Mouse (Mus musculus) midbrain, embryonic 12.5 days (tissue): ENCODE measurements at regions not wholly inside any gene's neighbourhood (a gene's known extent, or its start where the extent isn't known, plus 50 kb on each side); places are given as distances from the start of the nearest gene placed in this dataset.
A peak's percentile ranks its signal among the peaks of the same experiment; 100 is the strongest.

Source experiments
- ATAC-seq: fragments of 200-750 bp; cut with Nextera tagmentation; 2 replicates; pipeline ENCODE4 v1.8.0; 2017; ENCODE audit warnings: low read depth, moderate TSS enrichment, moderate library complexity; ENCODE audit not compliant: low FRiP score
- H3K27ac ChIP-seq: fragments of 300-500 bp; sonication (generic); replicated peaks from 2 replicates; pipeline ENCODE4 v1.5.1; 2016; ENCODE audit warnings: mild to moderate bottlenecking
- H3K27me3 ChIP-seq: fragments of 300-500 bp; sonication (generic); 2 replicates; pipeline ENCODE4 v1.6.1; 2016; ENCODE audit warnings: mild to moderate bottlenecking
- H3K36me3 ChIP-seq: fragments of 300-500 bp; sonication (generic); 2 replicates; pipeline ENCODE4 v1.6.1; 2016
- H3K4me1 ChIP-seq: fragments of 300-500 bp; sonication (generic); 2 replicates; pipeline ENCODE4 v1.6.1; 2016
- H3K4me2 ChIP-seq: fragments of 300-500 bp; sonication (generic); replicated peaks from 2 replicates; pipeline ENCODE4 v1.6.1; 2016; ENCODE audit warnings: mild to moderate bottlenecking, moderate library complexity
- H3K4me3 ChIP-seq: fragments of 300-500 bp; sonication (generic); 2 replicates; pipeline ENCODE4 v1.5.1; 2016; ENCODE audit warnings: mild to moderate bottlenecking
- H3K9ac ChIP-seq: fragments of 300-500 bp; sonication (generic); replicated peaks from 2 replicates; pipeline ENCODE4 v1.6.1; 2016; ENCODE audit warnings: mild to moderate bottlenecking, moderate library complexity
- H3K9me3 ChIP-seq: fragments of 300-500 bp; sonication (generic); 2 replicates; pipeline ENCODE4 v1.6.1; 2016; ENCODE audit warnings: mild to moderate bottlenecking
- WGBS: fragments of 180-500 bp; shearing (Covaris S2); methylation state at CpG from one replicate; pipeline ENCODE4 v1.1.7; 2016; 5-methylcytosine and 5-hydroxymethylcytosine counted together

DNA sequence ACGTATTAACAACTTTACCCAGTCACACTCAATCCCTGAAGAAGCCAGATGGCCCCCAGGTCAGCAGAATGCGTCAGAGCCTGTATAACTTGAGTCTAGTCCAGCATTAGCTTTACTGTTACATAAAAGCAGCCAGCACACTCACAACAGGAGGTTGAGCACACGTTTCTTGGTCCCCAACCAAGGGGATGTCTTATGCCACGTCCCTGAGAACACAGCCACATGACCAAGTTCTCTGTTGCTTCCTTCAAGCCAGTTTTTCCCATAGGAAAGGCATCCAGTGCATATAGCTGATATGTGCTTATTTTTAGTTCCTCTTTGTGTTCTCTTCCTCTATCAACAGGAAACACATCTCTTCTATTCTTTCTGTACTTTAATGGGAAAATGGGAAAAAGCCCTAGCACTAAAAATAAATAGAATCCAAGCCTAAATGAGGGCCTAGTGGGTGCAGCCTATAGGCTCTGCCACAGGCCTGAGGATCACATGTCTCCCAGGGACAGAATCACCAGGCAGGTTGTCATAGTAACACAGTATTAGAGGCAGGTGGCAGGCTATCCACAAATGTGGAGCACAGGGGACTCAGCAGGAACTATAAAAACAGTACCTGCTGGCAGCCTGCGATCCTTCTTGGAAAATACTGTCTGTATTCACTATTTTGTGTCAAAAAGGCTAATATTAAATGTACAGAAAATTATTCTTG lies 160.1 kb downstream of the Tmem17 start:
- Histone ChIP-seq H3K4me3 (no peak overlapping the region), H3K27ac (peak overlapping the region; percentile 55), H3K36me3 (no peaks in the 10 kb centered on the region), H3K4me1 (peaks cover 11% of the 10 kb centered on the region), H3K9me3 (no peaks in the 10 kb centered on the region), H3K27me3 (no peaks in the 10 kb centered on the region), H3K4me2 (no peak overlapping the region), H3K9ac (no peak overlapping the region)
- ATAC-seq = peak; percentile 96
- 36% methylated on average over 5 of the region's 5 CpGs for whole genome bisulfite sequencing

DNA sequence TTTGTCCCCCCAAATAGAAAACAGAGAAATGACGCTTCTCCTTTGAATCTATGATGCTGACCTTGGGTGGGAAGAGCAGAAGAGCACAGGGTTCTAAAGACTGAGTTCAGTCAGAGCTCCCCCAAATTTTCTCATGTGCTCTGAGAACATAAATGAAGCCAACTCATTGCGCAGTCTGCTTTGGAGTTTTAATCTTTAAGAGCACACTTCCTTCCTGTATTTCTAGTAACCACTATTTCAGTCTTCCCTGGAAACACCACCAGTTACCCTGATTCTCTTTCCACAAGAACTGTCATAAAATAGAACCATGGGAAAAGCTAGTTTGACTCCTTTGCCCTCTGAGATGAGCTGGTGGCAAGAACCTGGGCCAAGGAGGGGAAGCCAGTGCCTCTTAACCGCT lies 163.2 kb downstream of the Tmem17 start:
- no peak overlapping the region for H3K4me2 ChIP-seq
- no peaks in the 10 kb centered on the region for H3K36me3 ChIP-seq
- peaks cover 11% of the 10 kb centered on the region for H3K4me1 ChIP-seq
- 84% methylated on average over 3 of the region's 3 CpGs for WGBS
- no peaks in the 10 kb centered on the region for H3K27me3 ChIP-seq
- no peak overlapping the region for H3K27ac ChIP-seq
- no peak for ATAC-seq
- H3K9me3 ChIP-seq = no peaks in the 10 kb centered on the region
- H3K4me3 ChIP-seq = no peak overlapping the region
- H3K9ac ChIP-seq = no peak overlapping the region

DNA sequence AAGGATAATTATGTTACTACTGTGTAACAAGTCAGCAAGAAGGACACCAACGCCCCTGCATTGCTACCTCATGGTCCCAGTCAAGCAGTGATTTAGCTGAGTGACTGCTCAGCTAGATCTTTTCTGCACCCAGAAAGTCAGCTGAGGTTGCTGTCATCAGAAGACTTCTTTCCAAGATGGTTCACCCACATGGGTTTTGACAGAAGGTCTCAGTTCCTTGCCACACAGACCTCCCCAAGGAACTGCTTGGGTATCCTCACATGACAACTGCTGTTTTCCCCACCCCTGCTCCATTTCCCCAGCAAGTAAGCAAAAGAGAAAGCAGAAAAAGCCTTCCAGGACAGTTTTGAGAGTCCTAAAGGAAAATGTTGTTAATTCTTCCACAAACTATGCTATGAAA lies 163.9 kb downstream of the Tmem17 start:
- H3K9ac ChIP-seq = no peak overlapping the region
- H3K27ac ChIP-seq = no peak overlapping the region
- no peak overlapping the region for H3K4me2 ChIP-seq
- 86% methylated on average over 1 of the region's 1 CpGs for WGBS
- no peak for ATAC-seq
- H3K4me1 ChIP-seq = peaks cover 11% of the 10 kb centered on the region
- no peak overlapping the region for H3K4me3 ChIP-seq
- H3K9me3 ChIP-seq = no peaks in the 10 kb centered on the region
- H3K36me3 ChIP-seq = no peaks in the 10 kb centered on the region
- H3K27me3 ChIP-seq = no peaks in the 10 kb centered on the region

DNA sequence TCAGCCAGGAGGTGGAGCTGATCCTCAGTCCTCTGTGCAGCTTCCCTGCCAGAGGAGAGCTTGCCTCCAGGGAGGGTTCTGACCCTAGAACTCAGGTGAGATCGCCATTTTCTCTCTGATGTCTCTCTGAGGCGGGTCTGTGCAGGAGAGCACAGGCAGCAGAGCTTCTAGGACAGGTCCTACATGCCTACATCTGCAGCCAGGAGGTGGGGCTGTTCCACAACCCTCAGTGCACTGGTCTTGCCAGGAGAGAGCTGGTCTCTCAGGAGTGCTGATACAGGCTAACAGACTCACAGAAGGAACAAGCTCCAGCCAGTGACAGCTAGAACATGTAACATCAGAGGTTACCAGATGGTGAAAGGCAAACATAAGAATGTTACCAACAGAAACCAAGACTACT lies 165.4 kb downstream of the Tmem17 start:
- WGBS = 39% methylated on average over 2 of the region's 2 CpGs
- Histone ChIP-seq H3K4me2 (no peak overlapping the region), H3K27me3 (no peaks in the 10 kb centered on the region), H3K4me3 (no peak overlapping the region), H3K9me3 (no peaks in the 10 kb centered on the region), H3K9ac (no peak overlapping the region), H3K36me3 (no peaks in the 10 kb centered on the region), H3K4me1 (peaks cover 2% of the 10 kb centered on the region; the same call in 1 of the 2 replicates), H3K27ac (no peak overlapping the region)
- ATAC-seq = no peak

DNA sequence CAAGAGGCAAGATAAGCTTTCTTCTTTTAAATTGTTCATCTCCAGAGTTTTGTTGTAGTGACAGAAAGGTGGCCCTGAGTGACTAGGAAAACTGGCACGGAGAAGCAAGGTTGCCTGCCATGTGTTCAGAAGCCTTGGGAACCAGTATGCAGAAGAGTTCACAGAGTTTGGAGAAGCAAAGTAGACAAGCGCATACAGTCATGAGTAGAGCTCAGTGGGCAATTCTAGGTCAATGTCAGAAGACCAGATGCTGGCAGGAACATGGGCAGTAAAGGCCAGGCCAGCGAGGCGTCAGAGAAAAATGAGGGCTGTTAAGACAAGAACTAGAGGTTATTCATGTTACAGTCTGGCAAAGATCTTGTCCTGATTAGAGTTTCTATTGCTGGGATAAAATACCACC lies 172.7 kb downstream of the Tmem17 start:
- no peaks in the 10 kb centered on the region for H3K9me3 ChIP-seq
- no peaks in the 10 kb centered on the region for H3K4me1 ChIP-seq
- no peak overlapping the region for H3K4me2 ChIP-seq
- H3K27me3 ChIP-seq = no peaks in the 10 kb centered on the region
- no peaks in the 10 kb centered on the region for H3K36me3 ChIP-seq
- no peak overlapping the region for H3K9ac ChIP-seq
- no peak overlapping the region for H3K4me3 ChIP-seq
- no peak for ATAC-seq
- no peak overlapping the region for H3K27ac ChIP-seq
- 90% methylated on average over 4 of the region's 4 CpGs for WGBS

DNA sequence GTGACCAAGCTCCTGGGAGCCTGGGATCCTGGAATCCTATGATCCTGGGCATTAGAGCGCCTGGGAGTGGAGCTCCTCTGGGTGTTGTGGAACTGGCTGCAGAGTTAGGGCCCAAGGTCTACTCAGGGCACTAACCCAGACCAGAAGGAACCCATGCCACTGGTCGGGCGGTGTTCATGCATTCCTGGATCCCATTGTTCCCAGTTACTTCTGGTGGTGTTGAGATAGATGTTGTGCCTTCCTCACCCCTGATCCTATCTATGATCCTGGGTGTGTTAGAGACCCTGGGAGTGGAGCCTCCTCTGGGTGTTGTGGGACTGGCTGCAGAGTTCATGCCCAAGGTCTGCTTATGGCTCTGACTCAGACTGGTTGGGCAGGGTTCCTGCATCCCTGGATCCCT lies 169.9 kb downstream of the B3gnt2 start:
- WGBS = 90% methylated on average over 3 of the region's 3 CpGs

DNA sequence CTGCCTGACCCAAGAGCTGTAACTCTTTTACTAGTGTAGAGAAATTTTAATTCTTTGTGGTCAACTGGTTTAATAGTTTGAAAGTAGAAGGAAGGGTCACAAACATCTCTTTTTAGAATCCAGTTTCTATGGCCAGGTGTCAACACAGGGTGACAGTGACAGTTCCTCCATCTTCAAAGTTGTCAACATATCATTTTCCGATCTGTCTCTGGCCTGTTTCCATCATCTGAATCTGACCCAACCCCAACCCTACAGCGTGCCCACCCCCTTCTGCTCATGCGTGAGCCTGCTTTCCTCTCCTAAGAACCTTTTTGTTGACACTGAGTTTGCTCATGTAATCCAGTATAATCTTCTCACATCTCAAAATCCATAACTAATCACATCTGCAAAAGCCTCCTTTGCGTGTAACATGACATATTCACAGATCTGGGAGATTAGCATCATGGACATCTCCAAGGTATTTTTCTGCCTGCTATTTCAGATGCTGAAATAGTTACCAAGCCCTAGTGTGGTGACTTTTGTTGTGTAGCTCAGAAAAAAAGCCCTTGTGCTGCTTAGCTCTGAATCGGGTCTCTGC lies 168.4 kb downstream of the B3gnt2 start:
- no peaks in the 10 kb centered on the region for H3K4me1 ChIP-seq
- no peaks in the 10 kb centered on the region for H3K9me3 ChIP-seq
- H3K4me3 ChIP-seq = no peak overlapping the region
- H3K27ac ChIP-seq = no peak overlapping the region
- no peak for ATAC-seq
- 66% methylated on average over 5 of the region's 5 CpGs for WGBS
- H3K9ac ChIP-seq = no peak overlapping the region
- H3K36me3 ChIP-seq = no peaks in the 10 kb centered on the region
- H3K4me2 ChIP-seq = no peak overlapping the region
- no peaks in the 10 kb centered on the region for H3K27me3 ChIP-seq

More for the DNA sequence above, 169.9 kb downstream of the B3gnt2 start:
- ATAC-seq = no peak
- no peak overlapping the region for H3K4me2 ChIP-seq
- no peaks in the 10 kb centered on the region for H3K4me1 ChIP-seq
- no peak overlapping the region for H3K4me3 ChIP-seq
- H3K9ac ChIP-seq = no peak overlapping the region
- no peaks in the 10 kb centered on the region for H3K27me3 ChIP-seq
- no peaks in the 10 kb centered on the region for H3K9me3 ChIP-seq
- H3K36me3 ChIP-seq = no peaks in the 10 kb centered on the region
- H3K27ac ChIP-seq = no peak overlapping the region

DNA sequence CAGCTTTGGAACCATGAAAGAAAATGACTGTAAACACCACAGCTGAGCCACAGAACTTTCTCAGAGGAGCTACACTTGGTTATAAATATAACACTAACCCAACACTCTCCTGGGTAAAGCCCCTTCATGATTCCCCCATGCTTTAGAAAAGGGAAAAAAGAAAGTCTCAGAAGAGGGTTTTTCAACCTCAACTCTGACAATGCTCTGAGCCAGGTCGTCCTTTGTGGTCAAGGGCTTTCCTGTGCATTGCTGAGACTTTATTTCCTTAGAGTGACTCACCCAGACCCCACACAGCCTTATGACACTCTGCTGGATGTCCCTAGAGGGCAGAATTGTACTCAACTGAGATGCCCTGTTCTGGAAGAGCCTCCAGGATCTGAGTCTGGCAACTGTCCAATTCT lies 167.8 kb downstream of the B3gnt2 start:
- H3K4me3 ChIP-seq = no peak overlapping the region
- ATAC-seq = no peak

DNA sequence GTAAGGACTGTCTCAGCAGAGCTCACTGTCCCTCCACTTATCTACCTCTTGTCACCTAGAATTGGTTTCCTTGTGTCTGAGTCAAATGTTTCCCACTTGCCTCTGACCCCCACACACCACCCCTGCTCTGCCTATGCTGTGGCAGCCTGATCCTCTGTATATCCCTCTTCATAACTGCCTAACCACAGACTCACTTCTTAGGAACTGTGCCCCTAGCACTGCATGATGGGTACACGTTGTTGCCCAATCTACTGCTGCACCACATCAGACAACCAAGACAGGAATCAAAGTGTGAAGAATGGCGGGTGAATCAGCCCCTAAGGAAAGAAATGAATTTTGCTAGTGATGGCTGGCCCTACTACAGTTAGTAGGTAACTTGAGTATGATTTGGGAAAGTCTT lies 167.4 kb downstream of the B3gnt2 start:
- WGBS = 89% methylated on average over 2 of the region's 2 CpGs
- H3K4me1 ChIP-seq = peaks cover 7% of the 10 kb centered on the region
- H3K4me3 ChIP-seq = no peak overlapping the region
- H3K9me3 ChIP-seq = no peaks in the 10 kb centered on the region
- H3K27ac ChIP-seq = no peak overlapping the region
- H3K9ac ChIP-seq = no peak overlapping the region
- no peak for ATAC-seq
- no peaks in the 10 kb centered on the region for H3K27me3 ChIP-seq
- no peaks in the 10 kb centered on the region for H3K36me3 ChIP-seq
- no peak overlapping the region for H3K4me2 ChIP-seq

More for the DNA sequence above, 167.8 kb downstream of the B3gnt2 start:
- 53% methylated on average over 1 of the region's 1 CpGs for WGBS
- H3K27me3 ChIP-seq = no peaks in the 10 kb centered on the region
- no peak overlapping the region for H3K27ac ChIP-seq
- H3K9me3 ChIP-seq = no peaks in the 10 kb centered on the region
- H3K4me2 ChIP-seq = no peak overlapping the region
- H3K9ac ChIP-seq = no peak overlapping the region
- H3K36me3 ChIP-seq = no peaks in the 10 kb centered on the region
- H3K4me1 ChIP-seq = 0 out of 2 replicates have a peak, but pooled peaks cover 3% of the 10 kb centered on the region

DNA sequence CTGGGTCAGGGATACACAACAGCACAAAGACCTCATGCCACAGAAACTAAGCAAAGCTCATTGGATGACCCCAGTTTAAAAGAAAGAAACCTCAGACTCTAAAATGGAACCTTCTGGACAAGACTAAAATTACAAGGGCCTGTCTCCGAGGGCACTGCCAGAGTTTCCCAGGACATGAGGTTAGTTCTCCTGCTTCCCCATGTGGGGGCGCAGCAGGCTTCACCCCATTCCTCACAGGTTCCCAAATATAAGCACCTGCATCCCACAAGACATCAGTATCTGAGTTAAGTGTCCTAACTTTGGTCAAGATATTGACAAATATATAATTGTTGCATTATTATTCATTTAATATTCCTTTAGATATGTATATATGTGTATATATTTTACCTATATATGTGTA lies 166.8 kb downstream of the B3gnt2 start:
- 78% methylated on average over 2 of the region's 2 CpGs for WGBS
- no peaks in the 10 kb centered on the region for H3K9me3 ChIP-seq
- H3K36me3 ChIP-seq = no peaks in the 10 kb centered on the region
- no peak overlapping the region for H3K27ac ChIP-seq
- H3K9ac ChIP-seq = no peak overlapping the region
- ATAC-seq = no peak
- H3K27me3 ChIP-seq = no peaks in the 10 kb centered on the region
- peaks cover 11% of the 10 kb centered on the region for H3K4me1 ChIP-seq
- no peak overlapping the region for H3K4me2 ChIP-seq
- H3K4me3 ChIP-seq = no peak overlapping the region

DNA sequence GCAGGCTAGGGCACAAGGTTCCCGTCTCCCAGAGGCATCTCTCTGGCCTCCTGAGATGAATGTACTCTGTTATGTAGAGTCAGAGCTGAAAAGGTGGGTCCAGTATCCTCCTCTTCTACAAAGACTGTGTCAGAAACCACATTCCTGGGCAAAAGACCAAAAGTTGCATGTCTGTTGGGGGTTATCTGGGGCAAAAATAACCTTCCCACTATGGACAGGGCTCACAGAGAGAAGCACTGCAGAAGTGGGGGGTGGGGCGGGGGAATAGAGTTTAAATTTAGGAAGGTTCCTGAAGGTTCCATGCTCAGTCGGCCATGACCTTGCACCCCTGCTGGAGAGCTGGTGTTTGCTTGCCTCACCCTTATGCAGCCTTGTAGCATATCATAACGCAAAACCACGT lies 165.9 kb downstream of the B3gnt2 start:
- H3K4me3 ChIP-seq = no peak overlapping the region
- no peaks in the 10 kb centered on the region for H3K27me3 ChIP-seq
- ATAC-seq = no peak
- peaks cover 11% of the 10 kb centered on the region for H3K4me1 ChIP-seq
- 82% methylated on average over 5 of the region's 5 CpGs for WGBS
- no peak overlapping the region for H3K9ac ChIP-seq
- no peaks in the 10 kb centered on the region for H3K9me3 ChIP-seq
- no peaks in the 10 kb centered on the region for H3K36me3 ChIP-seq
- H3K27ac ChIP-seq = no peak overlapping the region
- no peak overlapping the region for H3K4me2 ChIP-seq

DNA sequence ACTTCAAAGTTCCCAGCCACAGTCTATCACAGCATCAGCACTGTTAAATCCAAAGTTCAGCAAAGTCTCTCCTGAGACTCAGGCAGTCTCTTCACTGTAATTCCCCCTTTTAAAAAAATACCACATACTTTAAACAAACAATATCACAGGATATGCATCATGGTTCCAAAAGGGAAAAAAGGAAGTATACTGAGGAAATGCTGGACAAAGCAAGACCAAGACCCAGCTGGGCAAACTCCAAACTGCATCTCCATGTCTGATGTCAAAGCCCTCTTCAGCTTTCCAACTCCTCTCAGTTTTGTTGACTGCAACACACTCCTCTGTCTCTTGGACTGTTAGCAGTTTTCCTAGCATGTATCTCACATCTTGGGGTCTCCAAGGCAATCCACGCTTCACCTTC lies 165.5 kb downstream of the B3gnt2 start:
- Histone ChIP-seq H3K36me3 (no peaks in the 10 kb centered on the region), H3K4me2 (no peak overlapping the region), H3K4me3 (no peak overlapping the region), H3K27ac (no peak overlapping the region), H3K9me3 (no peaks in the 10 kb centered on the region), H3K4me1 (peaks cover 11% of the 10 kb centered on the region), H3K9ac (no peak overlapping the region), H3K27me3 (no peaks in the 10 kb centered on the region)
- 70% methylated on average over 1 of the region's 1 CpGs for WGBS
- no peak for ATAC-seq
